Mouse (Mus musculus) frontal cortex, postnatal 25 days (tissue): Measurements from ENCODE around the gene Gltp.

Experiments used
- DNase-seq, 2 experiments: peaks; one replicate each; pipeline ENCODE4 v3.0.0; 2022; ENCODE audit warnings: low spot score in 2 of 2

The Gltp gene

DNA sequence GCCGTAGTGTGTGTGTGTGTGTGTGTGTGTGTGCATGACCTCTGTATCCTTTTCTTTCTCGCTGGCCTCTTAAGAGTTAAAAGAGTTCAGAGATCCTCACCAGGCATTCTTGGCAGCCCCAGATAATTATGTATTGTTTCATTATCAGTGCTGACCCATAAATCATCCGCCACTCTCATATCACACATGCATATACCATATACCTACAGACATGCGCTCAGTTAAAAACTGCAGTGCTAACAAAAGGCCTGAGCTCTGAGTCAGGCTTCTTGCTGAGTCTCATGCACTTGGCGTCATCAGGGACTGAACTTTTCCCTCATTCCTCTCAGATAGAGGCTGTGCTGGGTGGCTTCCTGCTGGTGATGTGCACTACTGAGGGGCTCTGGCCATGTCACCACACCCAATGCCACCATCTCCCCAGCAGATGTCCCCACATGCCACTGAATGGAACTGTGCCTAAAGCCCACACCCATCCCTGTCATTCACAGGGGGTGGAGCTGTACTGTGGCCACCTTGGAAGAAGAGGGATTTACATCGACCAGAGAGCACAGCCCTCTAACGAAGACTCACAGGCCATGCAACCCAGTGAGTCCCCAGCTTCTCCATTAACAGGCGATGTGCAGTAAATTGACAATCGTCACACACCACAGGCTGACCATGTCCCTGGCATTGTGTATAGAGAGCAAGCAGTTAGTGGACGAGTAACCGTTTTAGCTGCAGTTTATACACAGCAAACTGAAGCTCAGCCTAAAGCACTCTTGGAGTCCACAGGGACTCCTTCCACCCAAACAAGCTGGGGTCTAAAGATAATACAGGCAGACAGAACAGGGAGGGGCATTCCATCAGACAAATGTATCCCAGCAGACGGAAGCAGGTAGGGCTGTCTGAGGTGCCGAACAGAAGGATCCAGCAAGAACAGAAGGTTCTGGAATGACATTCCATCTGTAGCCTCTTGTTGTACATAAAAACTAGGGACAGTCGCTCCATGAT lies 11.9 kb upstream of the Gltp start:
- DNase-seq: no peak

DNA sequence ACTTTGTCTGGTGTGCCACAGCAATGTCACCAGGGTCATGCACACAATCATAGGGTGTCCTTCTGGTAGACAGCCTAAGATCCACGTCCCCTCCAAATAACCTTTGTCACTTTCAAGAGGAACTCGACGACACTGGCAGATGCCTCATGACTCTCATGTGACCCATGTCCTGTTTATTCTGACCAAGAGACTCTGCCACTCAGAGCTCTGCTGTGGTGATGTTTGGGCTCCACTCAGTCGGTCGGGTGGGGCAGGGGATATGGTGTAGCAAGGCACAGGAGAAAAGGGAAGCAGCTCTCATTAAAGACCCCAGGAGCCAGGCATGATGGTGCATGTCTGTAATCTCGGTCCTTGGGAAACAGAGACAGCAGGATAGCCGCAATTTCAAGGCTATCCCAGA lies 8.2 kb upstream of the Gltp start:
- DNase-seq: no peak

DNA sequence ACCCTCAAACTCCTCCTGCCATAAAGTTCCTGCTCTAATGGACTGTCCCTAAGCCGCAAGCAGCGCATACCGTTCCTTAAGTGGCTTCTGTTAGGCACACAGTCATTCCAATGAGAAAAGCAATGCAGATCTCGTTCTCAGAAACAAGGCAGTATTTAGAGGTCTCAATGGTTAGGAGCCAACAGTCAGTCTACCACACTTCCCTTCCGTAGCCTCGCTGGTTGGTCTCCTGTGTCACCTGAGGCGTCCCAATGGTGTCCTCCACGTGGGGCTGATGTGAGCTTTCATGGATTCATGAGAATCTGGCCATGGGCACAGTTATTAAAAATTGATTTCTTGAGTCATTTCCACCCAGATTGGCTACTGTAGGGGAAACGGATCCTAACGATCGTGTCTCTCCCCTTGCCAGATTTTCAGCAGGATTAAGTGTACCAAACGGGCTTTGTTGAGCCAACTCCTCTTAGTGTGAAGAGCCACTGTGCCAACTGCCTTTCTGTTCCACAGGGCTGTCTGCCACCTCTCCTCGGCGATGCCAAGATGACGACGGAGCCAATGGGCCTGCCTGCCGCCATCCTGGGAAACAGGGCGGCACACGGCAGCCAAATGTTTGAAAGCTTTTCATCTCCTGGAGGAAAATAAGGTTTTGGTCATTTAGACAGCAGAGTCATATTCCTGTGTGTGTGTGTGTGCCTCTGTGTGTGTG lies 7.4 kb upstream of the Gltp start:
- DNase-seq: peak; percentile 25 to 35

DNA sequence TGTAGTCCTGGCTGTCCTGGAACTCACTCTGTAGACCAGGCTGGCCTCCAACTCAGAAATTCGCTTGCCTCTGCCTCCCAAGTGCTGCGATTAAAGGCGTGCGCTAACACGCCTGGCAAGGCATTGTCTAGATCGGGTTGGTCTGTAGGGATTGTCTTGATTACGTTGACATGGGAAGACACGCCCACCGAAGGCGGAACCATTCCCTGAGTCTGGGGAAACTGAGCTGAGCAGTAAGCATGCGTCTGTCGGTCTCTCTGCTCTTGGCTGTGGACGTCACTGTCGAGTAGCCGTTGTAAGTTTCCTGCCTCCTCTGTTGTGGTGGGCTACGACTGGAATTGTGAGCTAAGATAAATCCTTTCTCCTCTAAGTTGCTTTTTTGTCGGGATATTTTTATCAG lies 6.2 kb upstream of the Gltp start:
- no peak for DNase-seq

DNA sequence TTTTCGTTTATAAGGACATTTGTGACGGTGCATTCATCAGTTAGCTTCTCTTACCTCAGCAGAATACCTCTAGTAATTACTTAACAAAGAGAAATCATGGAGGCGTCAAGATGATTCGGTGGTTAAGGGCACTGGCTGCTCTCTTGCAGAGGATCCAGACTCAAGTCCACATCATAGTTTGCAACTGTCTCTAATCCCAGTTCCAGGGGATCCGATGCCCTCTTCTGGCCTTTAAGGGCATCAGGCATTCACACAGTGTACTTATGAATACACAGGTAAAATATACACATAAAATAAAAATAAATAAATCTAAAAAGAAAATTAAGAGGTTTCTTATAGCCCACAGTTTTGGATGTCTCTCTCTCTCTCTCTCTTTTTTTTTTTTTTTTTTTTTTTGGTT lies 5.0 kb upstream of the Gltp start:
- DNase-seq: no peak

DNA sequence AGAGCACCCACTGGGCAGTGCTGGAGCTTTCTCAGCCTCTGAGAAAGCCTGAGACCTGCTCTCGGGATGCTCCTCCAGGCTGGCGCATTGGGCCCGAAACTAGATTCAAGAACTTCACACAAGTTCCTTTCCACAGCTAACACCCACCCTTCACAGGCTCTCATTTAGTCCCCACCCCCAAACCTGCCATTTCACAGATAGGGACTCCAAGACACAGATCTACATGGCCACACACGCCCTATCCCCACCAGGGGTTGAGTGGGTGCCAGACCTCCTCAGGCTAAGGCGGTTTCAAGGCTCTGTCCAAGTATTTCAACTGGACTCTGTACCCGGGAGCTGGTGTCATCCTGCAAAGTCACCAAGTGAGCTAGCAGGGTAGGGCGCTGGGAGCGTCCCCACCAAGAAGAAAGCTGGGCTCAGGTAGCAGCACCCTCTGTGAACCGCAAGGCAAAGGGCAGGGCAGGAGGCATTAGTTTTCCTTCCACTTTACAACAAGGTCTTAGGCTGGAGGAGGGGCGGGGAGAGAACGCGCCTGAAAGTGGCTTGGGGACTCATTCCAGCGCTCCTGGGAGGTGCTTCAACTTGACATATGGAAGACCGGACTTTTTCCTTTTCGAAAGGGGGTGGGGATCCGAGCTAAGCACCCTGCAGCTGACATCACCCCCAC lies 951 bp downstream of the Gltp start:
- no peak for DNase-seq

DNA sequence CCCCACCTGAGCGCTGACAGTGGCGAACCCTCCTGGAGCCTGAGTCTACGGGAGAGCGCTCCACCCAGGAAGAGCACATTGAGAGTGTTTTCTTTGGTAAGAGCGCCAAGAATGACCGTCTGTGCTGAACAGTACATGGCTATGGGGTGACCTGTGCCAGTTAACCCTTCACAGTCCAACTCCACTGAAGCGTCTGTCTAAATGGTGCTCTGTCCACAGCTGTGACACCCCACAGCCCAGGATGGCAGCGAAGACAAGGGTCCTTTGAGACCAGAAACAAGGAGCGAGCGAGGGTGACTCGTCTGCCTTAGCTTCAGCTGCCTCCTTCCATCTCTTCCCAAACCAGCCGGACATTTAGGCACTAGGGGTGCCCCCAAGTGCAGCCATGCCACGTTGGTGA lies 2.1 kb downstream of the Gltp start:
- DNase-seq: no peak

DNA sequence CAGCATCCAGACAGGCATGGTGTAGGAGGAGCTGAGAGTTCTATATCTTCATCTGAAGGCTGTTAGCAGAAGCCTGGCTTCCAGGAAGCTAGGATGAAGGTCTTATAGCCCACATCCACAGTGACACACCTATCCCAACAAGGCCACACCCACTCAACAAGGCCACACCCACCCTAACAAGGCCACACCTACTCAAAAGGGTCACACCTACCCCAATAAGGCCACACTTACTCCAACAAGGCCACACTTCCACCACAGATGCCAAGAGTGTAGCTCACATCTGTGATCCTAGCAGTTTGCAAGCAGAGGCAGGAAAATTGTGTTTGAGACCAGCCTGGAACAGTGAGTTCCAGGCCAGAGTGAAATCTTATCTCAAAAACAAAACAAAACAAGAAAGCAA lies 2.9 kb downstream of the Gltp start:
- DNase-seq: no peak

DNA sequence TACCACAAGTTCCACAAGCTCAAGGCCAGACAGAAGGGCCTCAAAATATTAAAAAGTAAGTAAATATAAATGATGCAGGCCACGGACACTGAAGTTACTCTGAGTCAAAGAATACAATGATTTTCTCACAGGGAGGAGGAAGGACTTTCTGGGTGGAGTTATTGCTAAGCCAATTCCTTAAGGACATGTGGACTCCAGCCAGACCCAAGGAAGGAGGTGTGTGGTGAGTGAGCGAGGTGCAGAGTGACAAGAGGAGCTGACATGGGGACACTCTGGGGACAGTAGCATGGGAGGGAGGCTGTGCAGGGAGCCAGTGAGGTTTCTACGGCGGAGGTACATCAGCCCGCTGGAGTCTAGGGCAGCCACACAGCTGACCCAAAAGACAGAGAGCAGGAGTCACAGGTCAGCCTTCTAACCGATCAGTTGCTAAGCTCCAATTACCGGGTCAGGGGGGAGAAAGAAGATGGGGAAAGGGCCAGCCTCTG lies 4.0 kb downstream of the Gltp start:
- no peak for DNase-seq

DNA sequence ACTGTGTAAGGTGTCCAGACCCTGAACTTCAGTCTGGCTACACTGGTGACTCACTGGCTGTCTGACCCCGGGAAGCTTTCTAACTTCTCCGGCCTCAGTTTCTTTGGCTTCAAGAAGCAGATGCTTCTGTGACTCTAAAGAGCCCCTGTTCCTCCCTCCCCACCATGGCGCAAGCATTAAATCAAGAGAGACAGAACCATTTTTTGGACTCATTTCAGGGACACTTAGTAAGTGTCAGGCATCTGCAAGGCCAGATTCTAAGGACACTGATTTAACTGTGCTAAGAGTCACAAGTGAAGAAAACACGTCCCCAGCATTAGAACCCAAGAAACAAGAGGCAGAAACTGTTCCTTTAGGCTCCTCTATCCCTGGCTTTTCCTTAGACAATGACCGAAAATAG lies 4.8 kb downstream of the Gltp start:
- DNase-seq: no peak

DNA sequence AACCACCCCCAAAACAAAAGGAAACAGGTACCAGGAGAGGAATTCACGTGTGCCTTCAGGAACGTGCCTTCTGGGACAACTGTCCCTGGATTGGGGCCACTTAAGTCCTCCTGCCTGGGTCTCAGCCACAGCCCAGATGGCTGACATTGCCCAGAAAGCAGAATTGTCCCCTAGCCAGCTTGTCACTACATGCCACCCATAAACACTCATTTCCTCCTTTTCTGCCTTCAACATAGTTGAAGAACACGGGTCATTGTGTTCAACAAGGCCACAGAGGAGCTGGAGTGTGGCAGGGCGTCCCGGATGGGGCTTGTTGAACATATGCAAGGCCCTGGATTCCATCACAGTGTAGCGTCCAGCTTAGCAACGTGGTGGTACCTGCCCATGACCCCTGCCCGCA lies 9.1 kb downstream of the Gltp start:
- no peak for DNase-seq

DNA sequence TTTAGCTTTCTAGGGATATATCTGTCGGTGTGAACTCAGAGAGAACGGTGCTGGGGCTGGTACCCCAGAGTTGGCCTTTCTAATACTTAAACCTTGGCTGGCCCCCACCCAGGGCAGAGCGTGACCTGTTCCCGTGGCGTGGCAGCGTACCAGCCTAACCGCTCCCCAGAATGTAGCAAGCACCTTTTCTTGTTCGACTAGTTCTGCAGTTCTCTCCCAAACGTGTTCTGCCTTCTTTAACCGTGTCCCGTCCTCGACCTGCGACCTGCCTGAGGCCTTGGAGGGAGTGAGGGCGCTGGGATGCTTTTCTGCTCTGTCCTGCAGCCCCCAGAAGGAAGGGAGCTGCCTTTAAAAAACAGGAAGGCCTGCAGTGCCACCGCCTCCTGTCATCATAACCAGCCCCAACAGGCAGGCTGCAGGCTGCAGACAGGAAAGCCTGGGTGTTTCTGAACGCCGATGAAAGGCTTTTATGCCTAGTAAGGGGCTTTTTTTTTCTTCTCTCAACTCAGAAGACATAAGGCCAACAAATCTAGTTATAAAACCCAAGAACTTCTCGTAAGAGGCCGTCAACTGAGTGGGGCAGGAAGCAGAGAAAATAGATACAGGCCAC lies 10.0 kb downstream of the Gltp start:
- DNase-seq: no peak

DNA sequence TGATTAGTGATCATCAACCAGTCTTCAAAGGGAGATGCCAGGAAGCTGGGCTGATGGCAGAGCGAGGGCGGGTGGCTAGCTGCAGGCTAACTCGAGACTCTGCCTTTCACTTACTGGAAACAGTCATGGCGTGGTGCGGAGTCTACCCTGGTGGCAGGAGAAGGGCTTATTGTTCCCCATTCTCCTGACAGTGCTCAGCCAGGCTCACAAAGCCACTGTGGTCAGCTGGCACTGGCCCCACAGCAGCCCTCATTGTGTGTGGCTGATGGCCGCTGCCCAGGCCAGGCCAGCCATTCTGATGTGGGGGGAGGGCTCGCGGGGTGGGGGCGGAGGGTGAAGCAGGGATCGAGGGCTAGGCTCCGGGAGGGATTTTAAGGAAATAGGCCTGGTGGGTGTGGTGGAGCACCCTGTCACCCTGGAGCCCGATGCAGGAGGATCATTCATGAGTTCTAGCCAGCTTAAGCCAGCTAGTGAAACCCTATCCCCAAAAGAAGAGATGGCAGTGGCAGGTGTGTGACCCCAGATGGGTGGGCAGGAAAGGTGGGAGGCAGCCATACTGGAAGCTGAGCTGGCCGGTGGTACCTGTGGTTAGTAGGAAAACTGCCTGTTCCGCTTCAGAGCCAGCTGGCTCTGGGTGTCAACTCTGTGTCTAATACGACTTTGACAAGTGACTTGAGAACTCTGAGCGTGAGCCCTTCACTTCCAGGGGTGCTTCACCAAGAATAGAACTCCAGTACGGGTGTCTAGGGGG lies 10.8 kb downstream of the Gltp start:
- DNase-seq: no peak

DNA sequence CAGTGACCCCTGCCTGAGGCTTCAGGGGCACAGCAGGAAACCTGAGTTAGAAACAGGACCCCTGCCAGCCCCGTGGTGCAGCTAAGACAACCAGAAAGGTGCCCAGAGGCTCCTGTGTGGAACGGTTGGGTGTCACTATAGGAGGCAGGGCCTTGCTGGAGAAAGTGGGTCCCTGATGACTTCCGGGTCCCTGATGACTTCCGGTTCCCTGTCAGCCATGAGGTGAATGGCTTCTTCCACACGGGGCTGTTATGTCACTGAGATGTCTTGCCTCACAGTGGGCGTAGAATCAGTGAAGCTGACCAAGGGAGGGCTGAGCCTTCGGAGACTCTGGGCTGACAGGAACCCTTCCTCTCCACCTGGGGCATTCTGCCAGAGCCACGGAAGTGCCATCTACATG lies 16.2 kb downstream of the Gltp start:
- DNase-seq: no peak

DNA sequence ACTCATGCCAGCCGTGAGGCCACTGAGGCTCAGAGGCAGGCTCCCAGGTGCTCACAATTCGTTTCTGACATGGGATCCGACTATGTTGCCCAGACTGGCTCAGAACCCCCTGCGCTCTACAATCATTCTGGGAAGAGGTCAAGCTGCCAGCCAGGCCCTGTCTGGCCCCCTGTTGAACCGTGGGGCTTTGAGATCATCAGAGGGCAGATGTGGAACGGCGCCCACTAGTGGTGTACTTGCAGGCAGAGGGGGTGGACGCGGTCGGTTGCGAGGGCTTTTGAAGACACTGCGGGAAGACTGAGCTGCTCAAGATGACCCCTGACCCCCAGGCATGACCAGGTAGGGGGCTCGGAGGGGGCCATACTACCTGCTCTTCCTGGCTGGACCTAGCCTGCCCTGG lies 17.7 kb downstream of the Gltp start:
- no peak for DNase-seq

DNA sequence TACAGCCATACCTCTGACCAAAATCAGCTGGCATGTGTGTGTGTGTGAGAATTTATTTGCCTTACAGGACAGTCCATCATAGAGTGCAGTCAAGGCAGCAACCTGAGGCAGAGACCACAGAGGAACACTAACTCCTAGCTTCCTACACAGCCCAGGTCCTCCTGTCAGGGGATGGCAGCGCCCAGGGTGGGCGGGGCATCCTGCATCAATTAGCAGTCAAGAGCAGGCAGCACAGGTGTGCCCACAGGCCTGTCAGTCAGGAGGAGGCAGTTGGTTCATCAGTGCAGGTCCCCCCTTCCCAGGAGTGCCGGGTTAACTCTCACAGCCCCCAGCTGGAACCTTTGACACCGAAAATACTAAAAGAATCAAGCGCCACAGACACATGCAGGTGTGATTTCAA lies 21.8 kb downstream of the Gltp start:
- no peak for DNase-seq

DNA sequence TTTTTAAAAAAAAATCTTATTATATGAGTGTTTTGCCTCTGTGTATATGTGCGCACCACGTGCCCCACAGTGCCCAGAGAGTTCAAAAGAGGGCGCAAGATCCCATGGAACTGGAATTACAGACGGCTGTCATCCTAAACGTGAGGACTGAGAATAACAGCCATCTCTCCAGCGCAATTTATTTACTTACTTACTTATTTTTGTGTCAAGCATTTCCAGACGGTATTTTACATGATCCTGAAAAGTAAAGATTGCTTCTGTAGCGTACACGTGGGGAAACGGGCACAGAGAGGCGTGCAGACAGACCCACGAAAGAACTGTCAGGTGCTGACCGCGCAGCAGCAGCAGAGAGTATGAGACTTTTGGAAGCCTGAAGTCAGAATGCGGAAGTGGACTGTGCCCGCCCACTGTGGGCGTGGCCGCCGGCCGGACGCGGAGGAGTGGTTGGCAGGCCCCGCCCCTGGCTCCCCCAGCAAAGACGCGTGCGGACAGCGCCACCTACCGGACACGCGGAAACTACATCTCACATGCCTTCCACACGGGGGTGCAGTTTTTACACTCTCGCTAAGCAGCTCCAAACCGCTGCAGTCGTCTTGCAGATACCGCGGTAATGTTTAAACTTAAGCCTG lies 23.4 kb downstream of the Gltp start:
- peak; percentile 98 to 99 for DNase-seq

DNA sequence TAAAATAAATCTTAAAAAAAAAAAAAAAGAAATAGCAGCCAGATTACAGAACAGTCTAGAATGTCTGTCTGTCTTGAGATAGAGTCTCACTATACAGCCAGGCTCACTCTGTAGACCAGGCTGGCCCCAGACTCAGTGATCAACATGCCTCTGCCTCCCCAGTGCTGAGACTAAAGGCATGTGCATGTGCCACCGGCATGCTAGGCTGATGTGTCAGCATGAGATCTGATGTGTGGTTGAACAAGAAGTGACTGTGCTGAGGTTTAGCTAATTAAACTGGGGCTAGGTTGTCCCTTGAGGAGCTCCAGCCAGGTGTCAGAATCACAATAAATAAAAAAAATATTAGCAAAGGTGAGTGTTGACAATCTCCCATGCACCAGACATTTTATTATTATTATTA lies 24.1 kb downstream of the Gltp start:
- DNase-seq: no peak

DNA sequence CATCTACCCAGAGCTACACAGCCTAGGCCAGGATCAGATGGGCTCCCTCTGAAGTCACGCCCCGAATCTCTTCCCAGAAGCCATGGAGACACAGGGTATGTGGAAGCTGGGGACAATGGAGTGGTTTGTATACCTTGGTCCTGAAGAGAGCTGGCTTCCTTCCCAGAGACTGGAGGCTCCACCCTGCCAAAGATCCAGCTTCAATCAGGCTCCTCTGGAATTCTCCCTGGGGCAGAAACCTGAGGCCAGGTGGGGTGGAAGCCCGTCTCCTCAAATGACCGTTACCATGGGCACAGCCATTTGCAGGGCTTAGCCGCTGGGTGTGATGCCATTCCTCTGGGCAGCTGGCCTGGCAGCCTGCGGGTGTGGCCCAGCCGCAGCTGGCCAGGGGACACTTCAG lies 26.0 kb downstream of the Gltp start:
- DNase-seq: no peak

DNA sequence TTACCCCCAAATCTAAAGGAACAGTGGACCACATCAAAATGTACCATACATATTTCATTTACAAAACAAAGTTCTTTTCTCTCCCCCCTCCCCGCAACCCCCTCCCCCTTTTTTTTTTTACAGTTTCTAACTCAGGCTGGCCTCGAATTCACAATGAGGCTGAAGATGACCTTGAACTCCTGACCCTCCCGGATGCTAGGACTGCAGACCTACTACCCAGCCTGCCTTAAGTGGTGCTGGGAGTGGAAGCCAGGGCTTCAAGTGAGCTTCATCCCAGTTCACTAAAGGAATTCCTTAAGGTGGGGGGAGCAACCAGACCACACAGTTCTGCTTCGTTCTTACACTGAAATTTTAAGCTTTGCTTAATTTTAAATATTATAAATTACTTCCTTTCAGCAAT lies 26.6 kb downstream of the Gltp start:
- no peak for DNase-seq

DNA sequence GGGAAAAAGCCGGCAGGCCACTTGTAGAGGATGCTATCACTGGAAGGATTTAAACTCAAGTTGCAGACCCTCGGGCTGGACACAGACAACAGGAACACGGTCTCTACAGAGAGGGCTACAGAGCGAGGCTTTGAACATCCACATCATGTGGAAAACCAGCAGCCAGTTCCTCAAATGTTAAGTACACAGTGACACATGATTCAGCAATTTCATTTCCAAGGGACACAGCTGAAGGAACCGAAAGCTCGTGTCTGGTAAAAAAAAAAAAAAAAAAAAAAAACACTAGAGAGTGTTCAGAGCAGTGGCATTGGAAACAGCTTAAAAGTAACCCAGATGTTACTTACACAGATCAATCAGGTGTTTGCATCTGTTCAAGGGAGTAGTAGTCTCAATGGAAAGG lies 29.8 kb downstream of the Gltp start:
- no peak for DNase-seq
